Mouse (Mus musculus) MEL (cell line): ENCODE results near the gene Hagh.

Experiments
- BHLHE40 ChIP-seq: IDR thresholded peaks from 2 replicates; pipeline ENCODE4 v1.6.1; 2012; ENCODE audit warnings: low read depth, mild to moderate bottlenecking, inconsistent platforms, low read length, improper control_type of control experiment, borderline replicate concordance
- CTCF ChIP-seq, 3 experiments: IDR thresholded peaks in 2 of 3; conservative IDR thresholded peaks in 1 of 3; 2 replicates each; pipeline ENCODE4 v1.5.1; 2011 to 2012; ENCODE audit warnings: low read length in 3 of 3, low read depth in 2 of 3, mild to moderate bottlenecking in 2 of 3, improper control_type of control experiment in 1 of 3, inconsistent platforms in 1 of 3, mixed read lengths in 1 of 3, moderate library complexity in 1 of 3; ENCODE audit not compliant: control insufficient read depth in 1 of 3, insufficient read depth in 1 of 3, poor library complexity in 1 of 3, severe bottlenecking in 1 of 3
- EP300 ChIP-seq, 2 experiments: IDR thresholded peaks; 2 replicates each; pipeline ENCODE4 v1.6.1; 2011; ENCODE audit warnings: improper control_type of control experiment in 2 of 2, low read length in 2 of 2, low read depth in 1 of 2, mild to moderate bottlenecking in 1 of 2
- GATA1 ChIP-seq: IDR thresholded peaks from 2 replicates; pipeline ENCODE4 v1.6.1; 2011; ENCODE audit warnings: low read depth, low read length, improper control_type of control experiment
- MAX ChIP-seq: IDR thresholded peaks from 2 replicates; pipeline ENCODE4 v1.6.1; 2011; ENCODE audit warnings: low read length, improper control_type of control experiment
- MYB ChIP-seq: IDR thresholded peaks from 2 replicates; pipeline ENCODE4 v1.6.1; 2011; ENCODE audit warnings: mild to moderate bottlenecking, low read depth, low read length, improper control_type of control experiment
- NRF1 ChIP-seq: IDR thresholded peaks from 2 replicates; pipeline ENCODE4 v1.6.1; 2014; ENCODE audit warnings: low read depth, mild to moderate bottlenecking, inconsistent platforms, low read length, improper control_type of control experiment, moderate library complexity; ENCODE audit not compliant: poor library complexity, insufficient read depth, severe bottlenecking
- POLR2A ChIP-seq, 2 experiments: IDR thresholded peaks; 2 replicates each; pipeline ENCODE4 v1.6.1; 2011 to 2012; ENCODE audit warnings: low read length in 2 of 2, mild to moderate bottlenecking in 2 of 2, control low read depth in 1 of 2, improper control_type of control experiment in 1 of 2, low read depth in 1 of 2, moderate library complexity in 1 of 2; ENCODE audit not compliant: control insufficient read depth in 1 of 2, insufficient read depth in 1 of 2, poor library complexity in 1 of 2
- TAL1 ChIP-seq: IDR thresholded peaks from 2 replicates; pipeline ENCODE4 v1.6.1; 2012; ENCODE audit warnings: mild to moderate bottlenecking, inconsistent platforms, low read length, moderate library complexity, mixed read lengths
- USF1 ChIP-seq: IDR thresholded peaks from 2 replicates; pipeline ENCODE4 v1.6.1; 2014; ENCODE audit warnings: low read depth, mild to moderate bottlenecking, inconsistent platforms, low read length, improper control_type of control experiment, moderate library complexity

DNA sequence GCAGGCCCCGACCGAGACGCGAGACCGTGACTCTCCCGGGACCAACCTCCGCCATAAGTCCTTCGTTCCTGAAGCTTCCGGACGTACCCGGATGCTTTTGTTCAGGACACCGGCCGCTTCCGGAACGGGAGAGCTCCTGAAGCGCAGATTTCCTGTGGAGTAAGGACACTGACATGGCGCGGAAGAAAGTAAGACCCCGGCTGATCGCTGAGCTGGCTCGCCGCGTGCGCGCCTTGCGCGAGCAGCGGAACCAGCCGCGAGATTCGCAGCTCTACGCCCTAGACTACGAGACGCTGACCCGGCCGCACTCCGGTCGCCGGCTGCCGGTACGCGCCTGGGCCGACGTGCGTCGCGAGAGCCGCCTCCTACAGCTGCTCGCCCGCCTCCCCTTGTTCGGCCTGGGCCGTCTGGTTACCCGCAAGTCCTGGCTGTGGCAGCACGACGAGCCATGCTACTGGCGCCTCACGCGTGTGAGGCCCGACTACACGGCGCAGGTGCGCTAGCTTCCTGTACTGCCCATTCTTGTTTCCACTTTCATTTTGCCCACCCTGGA, 55.1 kb downstream of the Hagh start, which contains the start of the genes Eme2 and Mrps34:
- TF ChIP-seq MYB (no peak), CTCF (IDR thresholded peaks at IDR 0.05 in 2 of 3, conservative IDR thresholded peaks at IDR 0.05 in 1 of 3; ENCODE audit: control insufficient read depth in 1 of 3, insufficient read depth in 1 of 3, low read depth in 2 of 3, low read length in 3 of 3, poor library complexity in 1 of 3, severe bottlenecking in 1 of 3) (no peak), MAX (peak; percentile 83), POLR2A (IDR thresholded peaks at IDR 0.05; ENCODE audit: control insufficient read depth in 1 of 2, insufficient read depth in 1 of 2, low read depth in 1 of 2, low read length in 2 of 2, poor library complexity in 1 of 2) (peak; percentile 70 to 93; a peak in 3 of 4 replicates), BHLHE40 (no peak), USF1 (no peak), GATA1 (no peak), NRF1 (0 out of 2 replicates have a peak, but pooled peaks have one; percentile 27), EP300 (IDR thresholded peaks at IDR 0.05; ENCODE audit: low read depth in 1 of 2, low read length in 2 of 2) (no peak), TAL1 (no peak)
